Mouse (Mus musculus) heart, adult 2 months (tissue): ENCODE results near the gene Tia1. TPM values are rescaled to one million over a fixed set of nuclear protein-coding genes. Genes with fewer than 3 reads are reported as not detected.
A peak's percentile ranks its signal among the peaks of the same experiment; 100 is the strongest.

Source experiments
- DNase-seq, 2 experiments: peaks; one replicate each; pipeline ENCODE4 v3.0.0; 2021
- H3K27ac ChIP-seq: fragments of 200-600 bp; 2 replicates; pipeline ENCODE4 v1.8.1; 2022
- H3K27me3 ChIP-seq: fragments of 200-500 bp; 2 replicates; pipeline ENCODE4 v1.6.1; 2012; ENCODE audit warnings: mild to moderate bottlenecking, low read length, inconsistent platforms, mixed read lengths; ENCODE audit not compliant: control insufficient read depth, insufficient read depth
- H3K36me3 ChIP-seq: fragments of 200-500 bp; 2 replicates; pipeline ENCODE4 v1.6.1; 2012; ENCODE audit warnings: low read length, inconsistent platforms; ENCODE audit not compliant: control insufficient read depth, insufficient read depth
- H3K4me1 ChIP-seq: fragments of 200-500 bp; 2 replicates; pipeline ENCODE4 v1.6.1; 2011; ENCODE audit warnings: low read length; ENCODE audit not compliant: control insufficient read depth, insufficient read depth
- H3K4me3 ChIP-seq: fragments of 200-600 bp; 2 replicates; pipeline ENCODE4 v1.8.1; 2022
- H3K79me2 ChIP-seq: fragments of 200-500 bp; replicated peaks from 2 replicates; pipeline ENCODE4 v1.6.1; 2012; ENCODE audit warnings: mild to moderate bottlenecking, inconsistent platforms, low read length, moderate library complexity, mixed read lengths; ENCODE audit not compliant: control insufficient read depth, insufficient read depth
- H3K9ac ChIP-seq: fragments of 200-500 bp; 2 replicates; pipeline ENCODE4 v1.6.1; 2012; ENCODE audit warnings: low read depth, mild to moderate bottlenecking, control low read depth, inconsistent platforms, low read length, mixed read lengths
- CTCF ChIP-seq: fragments of 200-600 bp; IDR thresholded peaks from 2 replicates; pipeline ENCODE4 v1.8.1; 2022; ENCODE audit warnings: antibody characterized with exemption, mild to moderate bottlenecking, moderate library complexity
- EP300 ChIP-seq: fragments of 200-500 bp; IDR thresholded peaks from 2 replicates; pipeline ENCODE4 v1.6.1; 2011; ENCODE audit warnings: low read depth, low read length, control low read depth; ENCODE audit not compliant: insufficient read depth
- POLR2A ChIP-seq: fragments of 200-500 bp; IDR thresholded peaks from 2 replicates; pipeline ENCODE4 v1.6.1; 2011; ENCODE audit warnings: mild to moderate bottlenecking, low read depth, low read length, control low read depth; ENCODE audit not compliant: insufficient read depth
- WGBS: fragments of 180-500 bp; shearing (Covaris S2); methylation state at CpG from one replicate; pipeline ENCODE4 v1.1.7; 2018; 5-methylcytosine and 5-hydroxymethylcytosine counted together
- intact Hi-C: fragments of 180-260 bp; cut with DNase I; formaldehyde crosslinking; loops from one replicate; pipeline ENCODE4 v1.15.1; 2025
- polyA plus RNA-seq: library from polyadenylated mRNA; depleted of rRNA; stranded (reverse); fragments of >200 nt; gene quantifications from 2 replicates; pipeline ENCODE4 v1.2.3, GENCODE M21; 2012
- total RNA-seq, 2 experiments: library from RNA; stranded (reverse); gene quantifications; 2 replicates each; pipeline ENCODE4 v1.2.3; 2021

Tia1 gene
- total and polyA plus RNA-seq, 3 experiments, result 13.1 to 23.7 (median 22.4) TPM

GRCm38 (mm10) chr6:86397257-86397980 is 6.6 kb upstream of the Tia1 start:
- H3K4me3 ChIP-seq, result peak overlapping the region; percentile 63
- intact Hi-C loops, result loop anchor here (2.0 kb wide), 1 partner anchor 27 kb away; the partner anchor contains the start of gene Snrpg
- peaks cover 6% of the 10 kb centered on the region; the same call in 1 of the 2 replicates for H3K4me1 ChIP-seq
- peak overlapping the region; percentile 70 for H3K27ac ChIP-seq
- H3K9ac ChIP-seq, result peak overlapping the region; percentile 60
- no peaks in the 10 kb centered on the region for H3K27me3 ChIP-seq
- WGBS, result under 1% methylated on average over 14 of the region's 14 CpGs
- no peaks in the 10 kb centered on the region for H3K79me2 ChIP-seq
- no peak for DNase-seq
- no peak; the same call in 1 of the 2 replicates for TF ChIP-seq POLR2A
- no peak for TF ChIP-seq EP300
- no peak for TF ChIP-seq CTCF
- no peaks in the 10 kb centered on the region; the same call in 1 of the 2 replicates for H3K36me3 ChIP-seq

GRCm38 (mm10) chr6:86398986-86399385 is 5.0 kb upstream of the Tia1 start:
- no peak overlapping the region for H3K27ac ChIP-seq
- no peaks in the 10 kb centered on the region; the same call in 1 of the 2 replicates for H3K36me3 ChIP-seq
- no peak overlapping the region for H3K4me3 ChIP-seq
- intact Hi-C loops, result no loop called here
- TF ChIP-seq EP300, result no peak
- no peak for TF ChIP-seq POLR2A
- TF ChIP-seq CTCF, result no peak
- WGBS, result 70% methylated on average over 2 of the region's 2 CpGs
- H3K79me2 ChIP-seq, result no peaks in the 10 kb centered on the region
- H3K27me3 ChIP-seq, result no peaks in the 10 kb centered on the region
- peaks cover 6% of the 10 kb centered on the region; the same call in 1 of the 2 replicates for H3K4me1 ChIP-seq
- no peak for DNase-seq
- H3K9ac ChIP-seq, result no peak overlapping the region

GRCm38 (mm10) chr6:86399995-86400394 is 4.0 kb upstream of the Tia1 start:
- Histone ChIP-seq H3K4me1 (peaks cover 4% of the 10 kb centered on the region; the same call in 1 of the 2 replicates), H3K79me2 (no peaks in the 10 kb centered on the region), H3K9ac (no peak overlapping the region), H3K27ac (no peak overlapping the region), H3K36me3 (no peaks in the 10 kb centered on the region; the same call in 1 of the 2 replicates), H3K27me3 (no peaks in the 10 kb centered on the region), H3K4me3 (no peak overlapping the region)
- WGBS, result 60% methylated on average over 2 of the region's 2 CpGs
- TF ChIP-seq CTCF (no peak), EP300 (no peak), POLR2A (no peak)
- DNase-seq, result no peak
- intact Hi-C loops, result loop anchor here (5.0 kb wide), 2 partner anchors 258 to 273 kb away; no protein-coding TSS in a partner anchor

GRCm38 (mm10) chr6:86400972-86401371 is 3.0 kb upstream of the Tia1 start:
- no peak overlapping the region; the same call in 1 of the 2 replicates for H3K27ac ChIP-seq
- DNase-seq, result peak; percentile 73 to 78
- H3K4me1 ChIP-seq, result peaks cover 7% of the 10 kb centered on the region
- intact Hi-C loops, result loop anchor here (1.0 to 5.0 kb wide), 3 partner anchors 36 to 274 kb away; partner anchors contain the start of gene Fam136a
- H3K36me3 ChIP-seq, result peaks cover 5% of the 10 kb centered on the region
- WGBS, result 3% methylated on average over 9 of the region's 9 CpGs
- no peaks in the 10 kb centered on the region for H3K79me2 ChIP-seq
- H3K9ac ChIP-seq, result no peak overlapping the region
- TF ChIP-seq EP300, result peak; percentile 67; the same call in 1 of the 2 replicates
- no peak for TF ChIP-seq POLR2A
- TF ChIP-seq CTCF, result peak; percentile 90
- H3K4me3 ChIP-seq, result peak overlapping the region; percentile 23; the same call in 1 of the 2 replicates
- no peaks in the 10 kb centered on the region for H3K27me3 ChIP-seq

GRCm38 (mm10) chr6:86402681-86403607 is 1.1 kb upstream of the Tia1 start:
- H3K4me1 ChIP-seq, result peaks cover 5% of the 10 kb centered on the region
- TF ChIP-seq EP300 (no peak), CTCF (no peak), POLR2A (no peak)
- no peaks in the 10 kb centered on the region for H3K79me2 ChIP-seq
- H3K36me3 ChIP-seq, result peaks cover 13% of the 10 kb centered on the region
- H3K4me3 ChIP-seq, result peak overlapping the region; percentile 79
- WGBS, result 41% methylated on average over 12 of the region's 12 CpGs
- no peak overlapping the region for H3K9ac ChIP-seq
- H3K27me3 ChIP-seq, result no peaks in the 10 kb centered on the region
- intact Hi-C loops, result loop anchor here (5.0 kb wide), 2 partner anchors 261 to 276 kb away; no protein-coding TSS in a partner anchor
- peak overlapping the region; percentile 95 for H3K27ac ChIP-seq
- DNase-seq, result no peak
